Mouse (Mus musculus) CH12.LX (cell line): Measurements from ENCODE around the gene Gpr68. TPM values are rescaled to one million over a fixed set of nuclear protein-coding genes. Genes with fewer than 3 reads are reported as not detected.
A peak's percentile ranks its signal among the peaks of the same experiment; 100 is the strongest.

Source experiments
- DNase-seq: peaks from one replicate; pipeline ENCODE4 v3.0.0-alpha.2; 2013; ENCODE audit errors: extremely low read depth
- H3K27ac ChIP-seq: 2 replicates; pipeline ENCODE4 v1.5.1; 2012; ENCODE audit warnings: low read depth, mild to moderate bottlenecking, control low read depth, moderate library complexity; ENCODE audit not compliant: insufficient read depth
- H3K27me3 ChIP-seq: replicated peaks from 2 replicates; pipeline ENCODE3; 2012; ENCODE audit warnings: inconsistent platforms
- H3K36me3 ChIP-seq, 2 experiments: replicated peaks in 1 of 2; 2 replicates each; pipeline versions ENCODE3 to v1.6.1; 2012; ENCODE audit warnings: inconsistent platforms in 1 of 2, low read length in 1 of 2, mild to moderate bottlenecking in 1 of 2, mixed read lengths in 1 of 2, moderate library complexity in 1 of 2; ENCODE audit not compliant: control insufficient read depth in 1 of 2, insufficient read depth in 1 of 2
- H3K4me1 ChIP-seq, 2 experiments: 2 replicates each; pipeline ENCODE4 v1.6.1; 2012; ENCODE audit warnings: inconsistent platforms in 1 of 2, moderate library complexity in 1 of 2; ENCODE audit not compliant: insufficient read depth in 2 of 2, control insufficient read depth in 1 of 2
- H3K4me2 ChIP-seq: 2 replicates; pipeline ENCODE4 v1.6.1; 2012; ENCODE audit warnings: low read depth, mild to moderate bottlenecking, control low read depth; ENCODE audit not compliant: poor library complexity, insufficient read depth, severe bottlenecking
- H3K4me3 ChIP-seq, 3 experiments: fragments of 150-350 bp in 1 of 3; sonication (generic) in 1 of 3; replicated peaks in 1 of 3; 2 replicates each; pipeline versions ENCODE3 to v1.5.1; 2011 to 2012; ENCODE audit warnings: low read depth in 2 of 3, low read length in 2 of 3, mild to moderate bottlenecking in 2 of 3, moderate library complexity in 2 of 3, control low read depth in 1 of 3, improper control_type of control experiment in 1 of 3, inconsistent platforms in 1 of 3, mixed read lengths in 1 of 3; ENCODE audit not compliant: poor library complexity in 1 of 3
- H3K79me2 ChIP-seq: replicated peaks from 2 replicates; pipeline ENCODE4 v1.6.1; 2012; ENCODE audit warnings: mild to moderate bottlenecking, moderate library complexity; ENCODE audit not compliant: control insufficient read depth, poor library complexity, insufficient read depth, severe bottlenecking; ENCODE audit errors: extremely low read depth
- H3K9ac ChIP-seq: 2 replicates; pipeline ENCODE4 v1.6.1; 2012; ENCODE audit warnings: low read depth, mild to moderate bottlenecking, control low read depth, moderate library complexity; ENCODE audit not compliant: insufficient read depth
- H3K9me3 ChIP-seq: replicated peaks from 2 replicates; pipeline ENCODE3; 2012; ENCODE audit warnings: low read length, inconsistent platforms, mixed read lengths
- E2F4 ChIP-seq: IDR thresholded peaks from 2 replicates; pipeline ENCODE4 v1.6.1; 2011; ENCODE audit warnings: low read depth, low read length, improper control_type of control experiment; ENCODE audit not compliant: insufficient replicate concordance
- EP300 ChIP-seq: IDR thresholded peaks from 2 replicates; pipeline ENCODE4 v1.6.1; 2011; ENCODE audit warnings: low read length, improper control_type of control experiment
- ETS1 ChIP-seq: conservative IDR thresholded peaks from 2 replicates; pipeline ENCODE4 v1.6.1; 2012; ENCODE audit warnings: low read depth, mild to moderate bottlenecking, inconsistent platforms, low read length, improper control_type of control experiment, moderate library complexity
- HCFC1 ChIP-seq: IDR thresholded peaks from 2 replicates; pipeline ENCODE4 v1.6.1; 2012; ENCODE audit warnings: low read depth, mild to moderate bottlenecking, inconsistent platforms, low read length, improper control_type of control experiment
- IRF4 ChIP-seq: IDR thresholded peaks from 2 replicates; pipeline ENCODE4 v1.6.1; 2014; ENCODE audit warnings: low read depth, mild to moderate bottlenecking, inconsistent platforms, low read length, improper control_type of control experiment
- JUN ChIP-seq: IDR thresholded peaks from 2 replicates; pipeline ENCODE4 v1.6.1; 2011; ENCODE audit warnings: low read depth, mild to moderate bottlenecking, low read length, improper control_type of control experiment, moderate library complexity; ENCODE audit not compliant: insufficient read depth
- JUND ChIP-seq: conservative IDR thresholded peaks from 2 replicates; pipeline ENCODE4 v1.6.1; 2011; ENCODE audit warnings: low read depth, low read length, improper control_type of control experiment
- MAFK ChIP-seq: IDR thresholded peaks from 2 replicates; pipeline ENCODE4 v1.6.1; 2011; ENCODE audit warnings: low read length, improper control_type of control experiment; ENCODE audit not compliant: insufficient replicate concordance
- MXI1 ChIP-seq: IDR thresholded peaks from 2 replicates; pipeline ENCODE4 v1.6.1; 2011; ENCODE audit warnings: mild to moderate bottlenecking, low read depth, low read length, improper control_type of control experiment
- PAX5 ChIP-seq: IDR thresholded peaks from 2 replicates; pipeline ENCODE4 v1.6.1; 2012; ENCODE audit warnings: low read length, inconsistent platforms, mixed read lengths
- POLR2A ChIP-seq: IDR thresholded peaks from 2 replicates; pipeline ENCODE4 v1.6.1; 2011; ENCODE audit warnings: low read depth, mild to moderate bottlenecking, improper control_type of control experiment, low read length
- POLR2AphosphoS2 ChIP-seq: IDR thresholded peaks from 2 replicates; pipeline ENCODE4 v1.6.1; 2011; ENCODE audit warnings: low read depth, low read length, improper control_type of control experiment
- SIN3A ChIP-seq: IDR thresholded peaks from 2 replicates; pipeline ENCODE4 v1.6.1; 2012; ENCODE audit warnings: low read length, improper control_type of control experiment, inconsistent platforms
- TBP ChIP-seq: conservative IDR thresholded peaks from 2 replicates; pipeline ENCODE4 v1.6.1; 2011; ENCODE audit warnings: low read depth, low read length, improper control_type of control experiment
- TCF12 ChIP-seq: IDR thresholded peaks from 2 replicates; pipeline ENCODE4 v1.6.1; 2014; ENCODE audit warnings: low read depth, mild to moderate bottlenecking, inconsistent platforms, low read length, improper control_type of control experiment
- USF2 ChIP-seq: conservative IDR thresholded peaks from 2 replicates; pipeline ENCODE4 v1.6.1; 2011; ENCODE audit warnings: low read depth, low read length, improper control_type of control experiment
- ZC3H11A ChIP-seq: IDR thresholded peaks from 2 replicates; pipeline ENCODE4 v1.6.1; 2012; ENCODE audit warnings: low read depth, mild to moderate bottlenecking, inconsistent platforms, low read length, improper control_type of control experiment
- ZNF384 ChIP-seq: IDR thresholded peaks from 2 replicates; pipeline ENCODE4 v1.6.1; 2012; ENCODE audit warnings: low read depth, low read length, improper control_type of control experiment, inconsistent platforms
- dilution Hi-C: fragments of 300-500 bp; cut with MboI; formaldehyde crosslinking; loops from 2 replicates; pipeline ENCODE4 v1.14.3; 2020; ENCODE audit warnings: low sequenced_read_pairs; ENCODE audit not compliant: extremely low pct_unique_long_range_greater_than_20kb, extremely low pct_ligation_motif_present
- in situ Hi-C: fragments of 300-500 bp; cut with MboI; formaldehyde crosslinking; loops from 3 replicates; pipeline ENCODE4 v1.14.3; 2019; ENCODE audit warnings: low sequenced_read_pairs, low pct_ligation_motif_present, low pct_unique_long_range_greater_than_20kb, mixed read lengths
- polyA plus RNA-seq: library from polyadenylated mRNA; unstranded; fragments of >175 nt; gene quantifications from 2 replicates; pipeline ENCODE4 v1.2.1, GENCODE M21; 2012; ENCODE audit warnings: low read depth; ENCODE audit not compliant: insufficient read length
- total RNA-seq, 2 experiments: library from RNA; depleted of rRNA; stranded (reverse); fragments of 300-350 nt in 1 of 2; fragments of >200 nt in 1 of 2; gene quantifications; 2 replicates each; pipeline ENCODE4 v1.2.3; 2012 to 2014

Gene Gpr68
- total and polyA plus RNA-seq, 3 experiments: 1.2 to 4.2 (median 1.5) TPM

DNA sequence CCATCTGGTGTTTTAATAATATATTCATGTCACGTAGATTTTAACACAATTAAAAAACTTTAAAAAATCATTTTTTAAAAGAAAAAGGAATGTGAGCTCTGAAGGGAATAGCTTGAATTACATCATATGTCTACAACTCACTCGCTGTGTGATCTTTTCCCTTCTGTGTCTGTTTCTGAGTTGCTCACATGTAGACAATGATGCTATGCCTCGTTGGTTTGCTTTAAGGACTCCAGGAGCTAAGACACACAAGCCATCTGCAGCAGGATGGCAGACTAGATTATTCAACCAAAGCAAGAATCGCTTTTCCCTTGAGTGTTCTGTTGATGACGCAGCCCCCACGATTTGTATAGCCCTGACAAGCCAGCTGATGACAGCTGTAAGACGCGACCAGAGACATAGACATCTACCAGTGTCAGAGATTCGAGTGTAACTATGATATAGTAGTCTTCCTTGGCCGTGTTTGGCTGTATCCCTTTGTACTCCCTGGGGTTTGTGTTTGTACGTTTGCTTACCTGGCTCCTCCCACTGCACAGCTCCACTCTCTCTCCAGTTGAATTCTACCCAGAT lies 42.4 kb downstream of the Gpr68 start:
- dilution Hi-C loops: no loop called here

DNA sequence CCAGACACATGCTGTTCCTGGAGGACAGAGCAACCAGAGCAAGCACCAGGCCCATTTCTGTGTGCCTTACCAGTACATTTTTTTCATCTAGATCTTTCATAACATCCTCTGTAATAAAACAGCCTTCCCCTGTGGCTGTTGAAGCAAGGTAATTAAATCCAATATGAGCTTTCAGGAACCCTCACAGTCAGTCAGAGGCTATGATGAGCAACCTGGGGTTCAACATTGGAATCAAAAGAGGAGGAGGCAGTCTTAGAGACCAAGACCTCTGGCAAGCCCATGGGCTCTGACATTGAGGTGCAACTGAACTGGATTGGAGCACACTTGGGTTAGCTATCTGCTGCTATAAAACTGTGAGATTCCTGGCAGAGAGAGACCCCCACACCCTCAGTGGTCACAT lies 42.9 kb downstream of the Gpr68 start:
- Histone ChIP-seq H3K27ac (no peak overlapping the region), H3K9me3 (peaks cover 8% of the 10 kb centered on the region), H3K36me3 (peaks cover 0 to 34% of the 10 kb centered on the region in 2 experiments), H3K4me1 (peaks cover 0 to 31% of the 10 kb centered on the region in 2 experiments; a peak in 2 of 4 replicates), H3K4me3 (no peak overlapping the region), H3K27me3 (no peaks in the 10 kb centered on the region), H3K79me2 (no peaks in the 10 kb centered on the region), H3K4me2 (no peak overlapping the region), H3K9ac (no peak overlapping the region)
- dilution Hi-C loops: no loop called here
- DNase-seq: no peak
- TF ChIP-seq PAX5: no peak
- no peak for TF ChIP-seq ZNF384
- TF ChIP-seq MAFK: no peak
- no peak for TF ChIP-seq TCF12
- no peak for TF ChIP-seq TBP
- TF ChIP-seq JUN: no peak
- no peak for TF ChIP-seq MXI1
- no peak for TF ChIP-seq SIN3A
- no peak for TF ChIP-seq POLR2A
- TF ChIP-seq E2F4: no peak
- TF ChIP-seq IRF4: no peak
- in situ Hi-C loops: loop anchor here (5.0 to 10.0 kb wide), 2 partner anchors 47 to 170 kb away; no protein-coding TSS in a partner anchor

More for the DNA sequence above, 42.4 kb downstream of the Gpr68 start:
- Histone ChIP-seq H3K9me3 (peaks cover 8% of the 10 kb centered on the region), H3K79me2 (no peaks in the 10 kb centered on the region), H3K4me1 (peaks cover 0 to 31% of the 10 kb centered on the region in 2 experiments; a peak in 2 of 4 replicates), H3K27ac (no peak overlapping the region), H3K4me2 (no peak overlapping the region), H3K27me3 (no peaks in the 10 kb centered on the region), H3K36me3 (peaks cover 0 to 34% of the 10 kb centered on the region in 2 experiments), H3K4me3 (no peak overlapping the region), H3K9ac (no peak overlapping the region)
- TF ChIP-seq EP300 (no peak), HCFC1 (no peak), ZC3H11A (no peak), USF2 (no peak), ETS1 (peak; percentile 55), JUND (no peak), POLR2AphosphoS2 (no peak)
- in situ Hi-C loops: loop anchor here (5.0 to 10.0 kb wide), 2 partner anchors 47 to 169 kb away; no protein-coding TSS in a partner anchor
- DNase-seq: peak; percentile 72
